Mouse (Mus musculus) heart, postnatal 14 days (tissue): ENCODE measurements around the gene Spta1. TPM values are rescaled to one million over a fixed set of nuclear protein-coding genes. Genes with fewer than 3 reads are reported as not detected.

Experiments
- DNase-seq, 2 experiments: peaks; one replicate each; pipeline ENCODE4 v3.0.0; 2021 to 2022
- intact Hi-C: fragments of 180-260 bp; cut with DNase I; formaldehyde crosslinking; loops from one replicate; pipeline ENCODE4 v1.15.1; 2025
- total RNA-seq, 2 experiments: library from RNA; stranded (reverse); gene quantifications; 2 replicates each; pipeline ENCODE4 v1.2.3; 2021

Spta1 gene
- total RNA-seq, 2 experiments from 2014 or later: 14.0 to 15.5 TPM

GRCm38 (mm10) chr1:174247170-174247569 lies 74.6 kb downstream of the Spta1 start:
- DNase-seq: no peak
- intact Hi-C loops: no loop called here

- intact Hi-C loops: no loop called here
- no peak for DNase-seq
Measured at GRCm38 (mm10) chr1:174250376-174250775, 77.8 kb downstream of the Spta1 start.

GRCm38 (mm10) chr1:174251961-174252360 lies 79.4 kb downstream of the Spta1 start, which contains the start of gene Olfr419:
Gene Olfr419 (minus strand): TSS chr1:174252061.
- DNase-seq: no peak
- intact Hi-C loops: no loop called here

- intact Hi-C loops: no loop called here
Measured at GRCm38 (mm10) chr1:174267816-174268215, 95.2 kb downstream of the Spta1 start.

GRCm38 (mm10) chr1:174269162-174269561 lies 96.6 kb downstream of the Spta1 start:
- no peak for DNase-seq
- intact Hi-C loops: no loop called here

More at GRCm38 (mm10) chr1:174267816-174268215, 95.2 kb downstream of the Spta1 start:
- DNase-seq: no peak

GRCm38 (mm10) chr1:174270643-174271042 lies 98.1 kb downstream of the Spta1 start:
- intact Hi-C loops: no loop called here
- no peak for DNase-seq

Other genes with a start within 250 kb of the Spta1 start
- gene Mndal, start 230.3 kb upstream of the Spta1 start, total RNA-seq: 10 to 100 TPM; 14.9 to 16.9 TPM
- 10 to 100 TPM; 12.4 to 15.4 TPM for gene Ifi203, start 230.1 kb upstream of the Spta1 start, total RNA-seq
- gene Ifi202b, start 190.0 kb upstream of the Spta1 start, total RNA-seq: not detected
- 1 to 10 TPM; 1.6 to 1.9 TPM for gene Ifi205, start 141.0 kb upstream of the Spta1 start, total RNA-seq
- gene Olfr433, start 132.1 kb upstream of the Spta1 start, total RNA-seq: not detected
- not detected for gene Olfr432, start 123.6 kb upstream of the Spta1 start, total RNA-seq
- not detected for gene Olfr430, start 106.2 kb upstream of the Spta1 start, total RNA-seq
- gene Olfr429, start 88.4 kb upstream of the Spta1 start, total RNA-seq: not detected
- gene Olfr427, start 75.9 kb upstream of the Spta1 start, total RNA-seq: not detected
- gene Olfr231, start 51.6 kb upstream of the Spta1 start, total RNA-seq: not detected
- not detected for gene Olfr424, start 41.3 kb upstream of the Spta1 start, total RNA-seq
- gene Olfr420, start 17.1 kb upstream of the Spta1 start, total RNA-seq: not detected
- not detected for gene Olfr419, start 79.3 kb downstream of the Spta1 start, total RNA-seq
- not detected for gene Mptx1, start 157.7 kb downstream of the Spta1 start, total RNA-seq
- gene Olfr417, start 192.3 kb downstream of the Spta1 start, total RNA-seq: not detected
- not detected for gene Olfr248, start 218.3 kb downstream of the Spta1 start, total RNA-seq